Mouse (Mus musculus): ENCODE measurements around the gene Cdk6. TPM values are rescaled to one million over a fixed set of nuclear protein-coding genes. Genes with fewer than 3 reads are reported as not detected.

The Cdk6 gene
- polyA plus RNA-seq, 1 experiment: not detected

DNA sequence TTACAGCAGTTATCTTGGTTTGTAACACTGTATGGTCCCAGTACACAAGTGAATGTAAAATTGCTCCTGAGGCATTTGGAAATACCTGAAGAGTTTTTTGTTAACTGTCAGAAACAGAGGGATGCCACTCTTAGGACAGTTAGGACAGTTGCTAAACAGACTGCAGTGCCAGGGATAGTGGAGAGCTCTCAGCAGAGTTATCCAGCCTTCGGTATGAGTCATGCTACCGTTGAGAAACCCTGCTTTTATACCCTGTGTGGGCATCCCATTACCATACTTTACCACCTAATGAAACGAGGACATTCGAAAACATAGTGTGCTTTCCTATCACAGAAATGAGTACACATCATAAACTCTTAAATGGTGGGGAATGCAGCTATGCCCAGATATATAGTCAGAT lies 25.8 kb downstream of the Cdk6 start:
- Histone ChIP-seq H3K4me3 (ENCODE audit: insufficient read depth, low read depth, low read length) (no peak overlapping the region), H3K27ac (ENCODE audit: insufficient read depth, low read depth, low read length) (no peak overlapping the region), H3K4me1 (ENCODE audit: control insufficient read depth, insufficient read depth, low read length) (no peaks in the 10 kb centered on the region)
- no peak for TF ChIP-seq POLR2A (IDR thresholded peaks at IDR 0.05; ENCODE audit: insufficient read depth, low read depth, low read length)
- no peak for TF ChIP-seq CTCF (IDR thresholded peaks at IDR 0.05; ENCODE audit: insufficient read depth, low read depth, low read length)
- 92% methylated on average over 4 of the region's 4 CpGs for WGBS

DNA sequence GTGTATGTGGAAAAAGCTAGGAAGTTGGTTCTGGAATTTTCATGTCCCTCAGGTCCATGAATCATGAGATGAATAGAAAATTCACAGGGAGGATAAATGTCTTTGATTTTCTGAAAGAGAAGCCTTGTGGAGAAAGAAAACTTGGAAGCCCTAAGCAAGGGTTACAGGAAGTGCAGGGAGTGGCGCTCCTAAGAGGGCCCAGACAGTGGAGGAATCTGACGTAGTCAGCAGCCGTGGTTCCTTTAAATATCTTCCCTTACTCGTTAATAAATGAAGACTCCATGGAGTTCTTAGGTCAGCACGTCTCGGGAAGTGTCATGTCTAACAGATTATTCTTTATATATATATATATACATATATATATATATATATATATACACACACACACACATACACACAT lies 28.0 kb downstream of the Cdk6 start:
- no peak for TF ChIP-seq CTCF (IDR thresholded peaks at IDR 0.05; ENCODE audit: insufficient read depth, low read depth, low read length)
- no peak for TF ChIP-seq POLR2A (IDR thresholded peaks at IDR 0.05; ENCODE audit: insufficient read depth, low read depth, low read length)
- Histone ChIP-seq H3K4me1 (ENCODE audit: control insufficient read depth, insufficient read depth, low read length) (no peaks in the 10 kb centered on the region), H3K4me3 (ENCODE audit: insufficient read depth, low read depth, low read length) (no peak overlapping the region), H3K27ac (ENCODE audit: insufficient read depth, low read depth, low read length) (no peak overlapping the region)
- 82% methylated on average over 6 of the region's 6 CpGs for WGBS

DNA sequence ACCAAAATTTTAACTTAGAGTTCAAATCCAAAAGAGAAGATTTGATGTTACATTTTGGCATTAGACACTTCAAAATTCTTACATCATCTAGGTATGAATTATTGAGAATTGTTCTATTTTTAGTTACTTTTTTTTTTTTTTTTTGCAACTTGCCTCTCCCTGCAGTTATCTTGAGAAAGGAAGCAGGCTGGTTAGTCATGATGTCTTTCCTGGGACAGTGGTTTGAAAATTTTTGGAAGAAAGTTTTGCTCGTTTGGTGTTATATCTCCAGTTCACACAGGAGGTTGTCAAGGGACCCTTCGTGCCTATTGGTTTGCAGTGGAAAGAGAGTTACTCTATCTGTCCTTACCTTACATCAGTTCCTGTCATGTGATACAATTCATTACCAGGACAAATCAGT lies 29.9 kb downstream of the Cdk6 start:
- no peak overlapping the region for H3K4me3 ChIP-seq (ENCODE audit: insufficient read depth, low read depth, low read length)
- no peaks in the 10 kb centered on the region for H3K4me1 ChIP-seq (ENCODE audit: control insufficient read depth, insufficient read depth, low read length)
- WGBS: 90% methylated on average over 2 of the region's 2 CpGs
- H3K27ac ChIP-seq (ENCODE audit: insufficient read depth, low read depth, low read length): no peak overlapping the region
- TF ChIP-seq CTCF (IDR thresholded peaks at IDR 0.05; ENCODE audit: insufficient read depth, low read depth, low read length) (no peak), POLR2A (IDR thresholded peaks at IDR 0.05; ENCODE audit: insufficient read depth, low read depth, low read length) (no peak)

- Histone ChIP-seq H3K4me1 (ENCODE audit: control insufficient read depth, insufficient read depth, low read length) (no peaks in the 10 kb centered on the region), H3K4me3 (ENCODE audit: insufficient read depth, low read depth, low read length) (no peak overlapping the region), H3K27ac (ENCODE audit: insufficient read depth, low read depth, low read length) (no peak overlapping the region)
- 87% methylated on average over 10 of the region's 10 CpGs for WGBS
- TF ChIP-seq POLR2A (IDR thresholded peaks at IDR 0.05; ENCODE audit: insufficient read depth, low read depth, low read length) (no peak), CTCF (IDR thresholded peaks at IDR 0.05; ENCODE audit: insufficient read depth, low read depth, low read length) (no peak)
These were observed 31.9 kb downstream of the Cdk6 start for GRCm38 (mm10) chr5:3373170-3373569.

GRCm38 (mm10) chr5:3374763-3375162 lies 33.5 kb downstream of the Cdk6 start:
- Histone ChIP-seq H3K4me3 (ENCODE audit: insufficient read depth, low read depth, low read length) (no peak overlapping the region), H3K27ac (ENCODE audit: insufficient read depth, low read depth, low read length) (no peak overlapping the region), H3K4me1 (ENCODE audit: control insufficient read depth, insufficient read depth, low read length) (no peaks in the 10 kb centered on the region)
- WGBS: 96% methylated on average over 10 of the region's 10 CpGs
- TF ChIP-seq POLR2A (IDR thresholded peaks at IDR 0.05; ENCODE audit: insufficient read depth, low read depth, low read length) (no peak), CTCF (IDR thresholded peaks at IDR 0.05; ENCODE audit: insufficient read depth, low read depth, low read length) (no peak)

DNA sequence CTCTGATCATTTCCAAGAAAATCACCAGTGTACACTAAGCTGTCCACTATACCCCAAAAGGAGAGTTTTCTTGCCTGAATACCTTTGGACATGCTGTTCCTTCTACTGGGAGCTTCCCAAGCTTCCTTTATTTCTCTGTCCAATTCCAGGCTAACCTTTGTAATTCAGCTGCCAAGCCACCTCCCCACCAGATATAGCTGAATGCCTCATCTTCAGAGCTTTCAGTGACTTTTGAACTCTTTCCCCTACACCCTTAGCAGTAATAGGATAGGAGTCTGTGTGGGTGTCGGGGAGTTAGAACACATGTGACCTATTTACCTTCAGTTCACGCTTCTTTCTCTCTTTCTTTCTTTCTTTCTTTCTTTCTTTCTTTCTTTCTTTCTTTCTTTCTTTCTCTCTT lies 34.9 kb downstream of the Cdk6 start:
- Histone ChIP-seq H3K4me1 (ENCODE audit: control insufficient read depth, insufficient read depth, low read length) (no peaks in the 10 kb centered on the region), H3K4me3 (ENCODE audit: insufficient read depth, low read depth, low read length) (no peak overlapping the region), H3K27ac (ENCODE audit: insufficient read depth, low read depth, low read length) (no peak overlapping the region)
- 92% methylated on average over 2 of the region's 2 CpGs for WGBS
- TF ChIP-seq POLR2A (IDR thresholded peaks at IDR 0.05; ENCODE audit: insufficient read depth, low read depth, low read length) (no peak), CTCF (IDR thresholded peaks at IDR 0.05; ENCODE audit: insufficient read depth, low read depth, low read length) (no peak)

DNA sequence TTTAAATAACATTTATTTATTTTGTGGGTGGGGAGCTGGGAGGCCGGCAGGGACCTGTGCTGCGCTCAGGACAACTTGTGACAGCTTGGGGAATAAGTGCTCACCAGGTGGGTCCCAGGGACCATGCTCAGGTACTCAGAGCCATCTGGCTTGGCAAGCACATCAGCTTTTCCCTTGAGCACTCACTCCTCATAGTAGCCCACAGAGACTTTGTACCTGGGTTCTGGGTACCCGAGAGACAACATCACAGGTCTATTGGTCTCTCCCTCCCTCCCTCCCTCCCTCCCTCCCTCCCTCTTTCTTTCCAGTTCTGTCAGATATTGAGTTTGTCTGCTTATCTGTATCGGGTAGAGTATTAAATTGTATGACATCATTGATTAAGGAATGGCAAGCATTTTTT lies 38.0 kb downstream of the Cdk6 start:
- no peak overlapping the region for H3K4me3 ChIP-seq (ENCODE audit: insufficient read depth, low read depth, low read length)
- no peak overlapping the region for H3K27ac ChIP-seq (ENCODE audit: insufficient read depth, low read depth, low read length)
- H3K4me1 ChIP-seq (ENCODE audit: control insufficient read depth, insufficient read depth, low read length): no peaks in the 10 kb centered on the region
- WGBS: 81% methylated on average over 4 of the region's 4 CpGs
- no peak for TF ChIP-seq POLR2A (IDR thresholded peaks at IDR 0.05; ENCODE audit: insufficient read depth, low read depth, low read length)
- TF ChIP-seq CTCF (IDR thresholded peaks at IDR 0.05; ENCODE audit: insufficient read depth, low read depth, low read length): no peak

DNA sequence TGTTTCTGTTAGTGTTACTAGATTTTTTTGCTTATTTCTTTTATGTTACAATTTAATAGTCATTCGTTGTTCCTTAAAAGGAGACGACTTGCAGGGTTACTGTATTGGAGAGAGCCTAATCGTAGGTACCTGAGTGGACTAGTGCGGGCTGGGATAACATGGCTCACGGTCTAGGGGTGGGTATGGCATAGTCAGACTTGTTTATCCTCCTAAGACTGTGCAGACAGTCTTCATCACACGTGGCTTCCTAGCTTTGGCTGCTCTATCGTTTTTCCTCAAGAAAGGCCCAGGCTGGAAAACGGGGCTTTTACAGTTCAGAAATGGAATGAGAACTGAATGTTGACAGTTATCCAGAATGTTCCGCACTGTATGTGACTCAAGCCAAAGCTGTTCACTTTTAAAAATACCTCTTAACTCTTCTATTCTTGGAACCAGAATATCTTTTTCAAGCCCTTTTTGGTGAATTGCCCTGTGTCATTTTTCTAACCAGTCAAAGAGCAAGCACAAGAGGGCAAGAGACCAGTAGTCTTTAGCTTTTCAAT lies 39.5 kb downstream of the Cdk6 start:
- 74% methylated on average over 9 of the region's 9 CpGs for WGBS
- H3K4me1 ChIP-seq (ENCODE audit: control insufficient read depth, insufficient read depth, low read length): no peaks in the 10 kb centered on the region
- no peak overlapping the region for H3K27ac ChIP-seq (ENCODE audit: insufficient read depth, low read depth, low read length)
- H3K4me3 ChIP-seq (ENCODE audit: insufficient read depth, low read depth, low read length): no peak overlapping the region
- TF ChIP-seq POLR2A (IDR thresholded peaks at IDR 0.05; ENCODE audit: insufficient read depth, low read depth, low read length): no peak
- no peak for TF ChIP-seq CTCF (IDR thresholded peaks at IDR 0.05; ENCODE audit: insufficient read depth, low read depth, low read length)

- H3K27ac ChIP-seq (ENCODE audit: insufficient read depth, low read depth, low read length): no peak overlapping the region
- no peaks in the 10 kb centered on the region for H3K4me1 ChIP-seq (ENCODE audit: control insufficient read depth, insufficient read depth, low read length)
- no peak overlapping the region for H3K4me3 ChIP-seq (ENCODE audit: insufficient read depth, low read depth, low read length)
- 85% methylated on average over 8 of the region's 8 CpGs for WGBS
- TF ChIP-seq CTCF (IDR thresholded peaks at IDR 0.05; ENCODE audit: insufficient read depth, low read depth, low read length): no peak
- no peak for TF ChIP-seq POLR2A (IDR thresholded peaks at IDR 0.05; ENCODE audit: insufficient read depth, low read depth, low read length)
These were observed 40.5 kb downstream of the Cdk6 start for GRCm38 (mm10) chr5:3381795-3382194.

Measured in olfactory bulb, adult 2 months (tissue).